Comparison of ENCODE assay signal across 1 mouse cellular context in the genomic region with DNA sequence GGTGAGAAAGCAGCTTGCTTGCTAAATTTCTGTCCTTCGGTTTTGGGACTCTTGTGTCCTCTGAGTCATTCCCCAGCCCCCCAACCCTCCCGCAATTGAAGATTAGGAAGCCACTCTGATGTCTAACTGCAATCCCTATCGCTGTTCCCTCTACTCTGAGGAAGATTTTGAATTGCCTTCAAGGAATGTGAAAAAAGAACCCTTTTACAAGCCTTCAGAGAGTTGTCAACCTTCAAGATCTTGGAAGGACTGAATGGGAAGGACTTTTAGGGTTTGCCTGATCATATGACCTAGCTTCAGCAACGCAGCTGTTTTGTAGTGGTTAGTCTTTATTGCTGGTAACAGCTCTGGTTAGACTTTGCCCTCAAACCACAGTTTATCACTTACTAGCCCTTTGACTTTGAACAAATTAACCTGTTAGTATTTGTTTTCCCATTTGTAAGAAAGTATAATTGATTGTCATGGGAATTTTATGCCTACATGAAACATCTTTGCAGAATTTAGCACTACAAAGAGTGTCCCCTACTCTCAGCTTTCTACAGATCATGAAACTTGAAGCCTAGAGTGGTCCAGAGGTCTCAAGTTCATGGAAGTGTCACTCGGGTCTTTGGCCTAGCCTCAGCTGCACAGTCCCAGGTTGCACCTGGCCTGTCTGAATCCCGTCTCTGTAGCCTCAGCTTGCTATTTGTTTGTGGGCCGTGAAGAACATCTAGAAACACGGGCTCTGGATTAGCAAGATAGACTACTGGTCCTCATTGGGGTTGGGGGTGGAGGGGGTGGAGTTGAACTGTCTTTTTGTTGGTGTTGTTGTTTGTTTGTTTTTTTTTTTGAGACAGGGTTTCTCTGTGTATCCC.
TF ChIP-seq lines count a peak whose summit lies in the region.

No protein-coding gene starts in this region.

TF ChIP-seq in CH12.LX, 34 proteins besides CTCF, POLR2A, EP300 and RAD21 (continued from another document):
- TF ChIP-seq PAX5 (IDR thresholded peaks at IDR 0.05; ENCODE audit: low read length): no peak
- no peak for TF ChIP-seq MYC (IDR thresholded peaks at IDR 0.05; ENCODE audit: low read depth, low read length)
- no peak for TF ChIP-seq TCF12 (IDR thresholded peaks at IDR 0.05; ENCODE audit: low read depth, low read length)
- no peak for TF ChIP-seq ZNF384 (IDR thresholded peaks at IDR 0.05; ENCODE audit: low read depth, low read length)
- no peak for TF ChIP-seq MAX (IDR thresholded peaks at IDR 0.05; ENCODE audit: low read length)
- no peak for TF ChIP-seq HCFC1 (IDR thresholded peaks at IDR 0.05; ENCODE audit: low read depth, low read length)
TF ChIP-seq in CH12.LX: peak in this region for 0.
